8 mouse cellular contexts compared by ENCODE assay signal in genomic region chr8:22410688-22411281, GRCm38 (mm10). TPM values are rescaled to one million over a fixed set of nuclear protein-coding genes. Genes with fewer than 3 reads are reported as not detected.
DNase-seq lines count a peak whose midpoint lies in the region; ATAC-seq and TF ChIP-seq lines count a peak whose summit lies in the region.

No protein-coding gene starts in this region.

- no peak for DNase-seq in heart, postnatal 0 days (ENCODE audit: low spot score)
- no peak for DNase-seq in heart, adult 8-10 months (ENCODE audit: low spot score)
- DNase-seq in midbrain, embryonic 14.5 days: no peak
- no peak for DNase-seq in left cerebral cortex, adult 8-10 months (ENCODE audit: low spot score in 2 of 2)
- DNase-seq in Muller cell, postnatal 12 days (ENCODE audit: inconsistent ontology term): no peak
- DNase-seq in adipocyte (ENCODE audit: low spot score): no peak

- peak overlapping the region; percentile 79 for H3K4me2 ChIP-seq in heart, postnatal 0 days (ENCODE audit: low read depth, low read length)
- H3K4me2 ChIP-seq in hindbrain, embryonic 16.5 days (ENCODE audit: low read length): peak overlapping the region; percentile 87
- H3K4me2 ChIP-seq in midbrain, embryonic 14.5 days (ENCODE audit: low read length): peak overlapping the region; percentile 88

- peaks cover 8% of the 10 kb centered on the region for H3K4me1 ChIP-seq in heart, postnatal 0 days (ENCODE audit: control insufficient read depth, insufficient read depth)
- peaks cover 9% of the 10 kb centered on the region for H3K4me1 ChIP-seq in bone marrow macrophage, adult 2 months (ENCODE audit: control insufficient read depth, insufficient read depth, low read length)
- peaks cover 13% of the 10 kb centered on the region for H3K4me1 ChIP-seq in hindbrain, embryonic 16.5 days (ENCODE audit: control insufficient read depth, insufficient read depth, low read depth, low read length)
- peaks cover 7% of the 10 kb centered on the region for H3K4me1 ChIP-seq in midbrain, embryonic 14.5 days (ENCODE audit: control insufficient read depth, insufficient read depth, low read length)

- peak overlapping the region; percentile 46; the same call in 1 of the 2 replicates for H3K27ac ChIP-seq in heart, postnatal 0 days (ENCODE audit: low read depth)
- H3K27ac ChIP-seq in bone marrow macrophage, adult 2 months (ENCODE audit: insufficient read depth, low read depth, low read length): no peak overlapping the region
- H3K27ac ChIP-seq in hindbrain, embryonic 16.5 days (ENCODE audit: low read depth, low read length): peak overlapping the region; percentile 75
- H3K27ac ChIP-seq in midbrain, embryonic 14.5 days (replicated peaks; ENCODE audit: low read depth, low read length): peak overlapping the region; percentile 81

- no peak for ATAC-seq in heart, postnatal 0 days (ENCODE audit: insufficient read depth, low read depth)
- peak; percentile 22 for ATAC-seq in hindbrain, embryonic 16.5 days
- ATAC-seq in midbrain, embryonic 14.5 days (ENCODE audit: low FRiP score, low TSS enrichment): no peak; the same call in 1 of the 2 replicates

- peaks cover 7% of the 10 kb centered on the region; the same call in 1 of the 2 replicates for H3K36me3 ChIP-seq in heart, postnatal 0 days (replicated peaks; ENCODE audit: control insufficient read depth, insufficient read depth, low read length)
- no peaks in the 10 kb centered on the region for H3K36me3 ChIP-seq in hindbrain, embryonic 16.5 days (ENCODE audit: control insufficient read depth, insufficient read depth, low read length)
- H3K36me3 ChIP-seq in midbrain, embryonic 14.5 days (ENCODE audit: control insufficient read depth, insufficient read depth, low read length): peaks cover 8% of the 10 kb centered on the region

- no peak for TF ChIP-seq POLR2A in bone marrow macrophage, adult 2 months (IDR thresholded peaks at IDR 0.05; ENCODE audit: borderline replicate concordance, low read depth, low read length)

- peak overlapping the region; percentile 93 for H3K4me3 ChIP-seq in heart, postnatal 0 days (ENCODE audit: low read depth, low read length)
- H3K4me3 ChIP-seq in bone marrow macrophage, adult 2 months (ENCODE audit: insufficient read depth, low read length): peak overlapping the region; percentile 91
- peak overlapping the region; percentile 89 for H3K4me3 ChIP-seq in hindbrain, embryonic 16.5 days (ENCODE audit: low read length)
- H3K4me3 ChIP-seq in midbrain, embryonic 14.5 days (replicated peaks; ENCODE audit: low read depth, low read length): peak overlapping the region; percentile 80

- no peaks in the 10 kb centered on the region for H3K9me3 ChIP-seq in heart, postnatal 0 days (replicated peaks; ENCODE audit: control insufficient read depth, low read length)
- H3K9me3 ChIP-seq in hindbrain, embryonic 16.5 days (ENCODE audit: control insufficient read depth, low read length): no peaks in the 10 kb centered on the region
- no peaks in the 10 kb centered on the region for H3K9me3 ChIP-seq in midbrain, embryonic 14.5 days (ENCODE audit: control insufficient read depth, low read length)

- WGBS in heart, postnatal 0 days: 14% methylated on average over 16 of the region's 16 CpGs
- whole genome bisulfite sequencing in hindbrain, embryonic 16.5 days: 17% methylated on average over 16 of the region's 16 CpGs
- WGBS in midbrain, embryonic 14.5 days: 17% methylated on average over 16 of the region's 16 CpGs

- peak overlapping the region; percentile 95 for H3K9ac ChIP-seq in heart, postnatal 0 days (replicated peaks; ENCODE audit: low read depth, low read length)
- peak overlapping the region; percentile 92 for H3K9ac ChIP-seq in hindbrain, embryonic 16.5 days (ENCODE audit: low read depth, low read length)
- peak overlapping the region; percentile 89 for H3K9ac ChIP-seq in midbrain, embryonic 14.5 days (replicated peaks; ENCODE audit: low read length)

- TF ChIP-seq CTCF in heart, postnatal 0 days (IDR thresholded peaks at IDR 0.05; ENCODE audit: low read depth): no peak
- no peak for TF ChIP-seq CTCF in bone marrow macrophage, adult 2 months (IDR thresholded peaks at IDR 0.05; ENCODE audit: low read depth, low read length)

- no peaks in the 10 kb centered on the region for H3K27me3 ChIP-seq in heart, postnatal 0 days (ENCODE audit: control insufficient read depth, insufficient read depth, low read length)
- H3K27me3 ChIP-seq in hindbrain, embryonic 16.5 days (replicated peaks; ENCODE audit: control insufficient read depth, insufficient read depth, low read length): no peaks in the 10 kb centered on the region
- no peaks in the 10 kb centered on the region for H3K27me3 ChIP-seq in midbrain, embryonic 14.5 days (ENCODE audit: control insufficient read depth, insufficient read depth, low read length)

- no peak for TF ChIP-seq EP300 in heart, postnatal 0 days (IDR thresholded peaks at IDR 0.05; ENCODE audit: low read depth)

RNA-seq across cellular contexts. Expression of gene Mrps31, which starts 0.4 kb away (rescaled TPM):
- 21.7 and 27.3 TPM in 2 replicates for total RNA-seq in heart, postnatal 0 days (2014; rRNA removed; ENCODE audit: low replicate concordance)
- 67.9 and 72.5 TPM in 2 replicates for polyA plus RNA-seq in heart, postnatal 0 days (2015; fragmentation: Nextera tagmentation; extraction: Ambion mirVana)
- total RNA-seq in heart, adult 8-10 months (2022): 10 to 100 TPM; 53.1 to 67.7 (median 55.5) TPM
- 17.2 and 21.2 TPM in 2 replicates for polyA plus RNA-seq in bone marrow macrophage, adult 2 months (2012; ENCODE audit: insufficient read depth, insufficient read length, missing spikeins)
- 32.6 and 32.9 TPM in 2 replicates for polyA plus RNA-seq in hindbrain, embryonic 16.5 days (2015; fragmentation: Nextera tagmentation; extraction: Ambion mirVana)
- 31.4 and 35.1 TPM in 2 replicates for polyA plus RNA-seq in midbrain, embryonic 14.5 days (2014; fragmentation: Nextera tagmentation; extraction: Ambion mirVana)
- total RNA-seq in left cerebral cortex, adult 8-10 months (2022): 10 to 100 TPM; 21.5 to 27.0 (median 25.4) TPM

RNA-seq across cellular contexts. Expression of gene Slc25a15, which starts 12.4 kb away (rescaled TPM):
- 7.9 and 8.3 TPM in 2 replicates for total RNA-seq in heart, postnatal 0 days (2014; rRNA removed; ENCODE audit: low replicate concordance)
- polyA plus RNA-seq in heart, postnatal 0 days (2015; fragmentation: Nextera tagmentation; extraction: Ambion mirVana): 9.7 and 10.8 TPM in 2 replicates
- total RNA-seq in heart, adult 8-10 months (2022): 10 to 100 TPM; 11.7 to 13.1 (median 12.4) TPM
- 4.5 and 5.0 TPM in 2 replicates for polyA plus RNA-seq in bone marrow macrophage, adult 2 months (2012; ENCODE audit: insufficient read depth, insufficient read length, missing spikeins)
- polyA plus RNA-seq in hindbrain, embryonic 16.5 days (2015; fragmentation: Nextera tagmentation; extraction: Ambion mirVana): 8.5 and 8.8 TPM in 2 replicates
- 6.2 and 9.0 TPM in 2 replicates for polyA plus RNA-seq in midbrain, embryonic 14.5 days (2014; fragmentation: Nextera tagmentation; extraction: Ambion mirVana)
- total RNA-seq in left cerebral cortex, adult 8-10 months (2022): 10 to 100 TPM; 10.1 to 10.9 (median 10.6) TPM
